Mouse (Mus musculus) urinary bladder, adult 2 months (tissue): Measurements from ENCODE around the gene Gstt4. TPM values are rescaled to one million over a fixed set of nuclear protein-coding genes. Genes with fewer than 3 reads are reported as not detected.
"Not testable (repeated sequence)": the region's sequence is repeated elsewhere in the genome, so short reads cannot be mapped to it uniquely, and the experiment has no call there.

Source experiments
- DNase-seq: peaks from one replicate; pipeline ENCODE4 v3.0.0; 2022; ENCODE audit warnings: low spot score
- polyA plus RNA-seq: library from polyadenylated mRNA; depleted of rRNA; stranded (reverse); fragments of >200 nt; gene quantifications from 2 replicates; pipeline ENCODE4 v1.2.3, GENCODE M21; 2012; rRNA removed

Gene Gstt4
- polyA plus RNA-seq: 0.11 TPM in 1 of 2 replicates, not detected in the other

- no peak for DNase-seq
These were observed at the start of gene Gstt4 for GRCm38 (mm10) chr10:75822443-75822842. Gene Gstt4, minus strand, starts transcription at chr10:75822543.

GRCm38 (mm10) chr10:75861587-75861986 lies 39.2 kb upstream of the Gstt4 start:
- no peak for DNase-seq

- no peak for DNase-seq
These were observed 38.4 kb upstream of the Gstt4 start for GRCm38 (mm10) chr10:75860746-75861145.

- peak; percentile 79 for DNase-seq
These were observed 37.6 kb upstream of the Gstt4 start, which contains the start of gene Mif for GRCm38 (mm10) chr10:75859786-75860470. Gene Mif, minus strand, starts transcription at chr10:75860240.

- DNase-seq: no peak
These were observed 36.9 kb upstream of the Gstt4 start for GRCm38 (mm10) chr10:75859107-75859746.

- DNase-seq: no peak
These were observed 35.3 kb upstream of the Gstt4 start for GRCm38 (mm10) chr10:75857598-75857997.

- DNase-seq: no peak
These were observed 34.6 kb upstream of the Gstt4 start for GRCm38 (mm10) chr10:75856976-75857375.

- DNase-seq: no peak
These were observed 34.0 kb upstream of the Gstt4 start for GRCm38 (mm10) chr10:75856155-75856907.

GRCm38 (mm10) chr10:75855416-75855981 lies 33.2 kb upstream of the Gstt4 start:
- no peak for DNase-seq

- DNase-seq: no peak
These were observed 32.4 kb upstream of the Gstt4 start for GRCm38 (mm10) chr10:75854791-75855190.

- DNase-seq: no peak
These were observed 31.8 kb upstream of the Gstt4 start for GRCm38 (mm10) chr10:75854096-75854495.

GRCm38 (mm10) chr10:75853452-75853851 lies 31.1 kb upstream of the Gstt4 start:
- peak; percentile 47 for DNase-seq

GRCm38 (mm10) chr10:75852539-75853125 lies 30.3 kb upstream of the Gstt4 start:
- DNase-seq: no peak

- no peak for DNase-seq
These were observed 29.3 kb upstream of the Gstt4 start for GRCm38 (mm10) chr10:75851681-75852080.

- no peak for DNase-seq
These were observed 28.7 kb upstream of the Gstt4 start for GRCm38 (mm10) chr10:75851076-75851475.

- DNase-seq: no peak
These were observed 26.0 kb upstream of the Gstt4 start for GRCm38 (mm10) chr10:75848382-75848781.

GRCm38 (mm10) chr10:75845306-75845930 lies 23.1 kb upstream of the Gstt4 start:
- no peak for DNase-seq

GRCm38 (mm10) chr10:75844800-75845199 lies 22.5 kb upstream of the Gstt4 start:
- DNase-seq: no peak

GRCm38 (mm10) chr10:75843898-75844297 lies 21.6 kb upstream of the Gstt4 start:
- DNase-seq: not testable (repeated sequence)

GRCm38 (mm10) chr10:75839092-75839491 lies 16.7 kb upstream of the Gstt4 start:
- DNase-seq: no peak

GRCm38 (mm10) chr10:75837248-75837759 lies 15.0 kb upstream of the Gstt4 start, which contains the start of gene Gstt2:
Gene Gstt2, minus strand, starts transcription at chr10:75837424.
- DNase-seq: peak; percentile 74
